Mouse (Mus musculus) monocyte, adult 2 months (primary cell): ENCODE results near the gene Hnrnpab.
A peak's percentile ranks its signal among the peaks of the same experiment; 100 is the strongest.
"Not testable (repeated sequence)": the region's sequence is repeated elsewhere in the genome, so short reads cannot be mapped to it uniquely, and the experiment has no call there.

Experiments
- DNase-seq, 2 experiments: peaks; one replicate each; pipeline ENCODE4 v3.0.0; 2022; ENCODE audit warnings: low spot score in 2 of 2, low read depth in 1 of 2

Gene Hnrnpab

GRCm38 (mm10) chr11:51635127-51635524 is 28.5 kb upstream of the Hnrnpab start:
- no peak for DNase-seq

DNA sequence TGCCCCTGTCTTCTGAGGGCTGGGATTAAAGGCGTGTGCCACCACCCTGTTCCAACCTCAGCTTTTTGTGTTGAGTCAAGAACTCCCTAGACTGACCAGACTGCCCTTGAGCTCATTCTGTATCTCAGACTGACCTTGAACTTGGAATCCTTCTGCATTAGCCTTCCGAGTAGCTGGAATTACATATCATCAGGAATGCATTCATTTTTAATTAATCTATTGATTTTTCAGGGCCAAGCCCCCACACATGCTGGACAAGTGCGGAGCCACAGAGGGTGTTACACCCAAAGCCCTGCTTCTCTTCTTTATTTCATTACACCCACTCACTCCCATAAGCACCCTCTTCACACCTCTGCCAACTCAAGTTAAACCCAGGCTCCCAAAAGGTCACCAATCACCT is 27.1 kb upstream of the Hnrnpab start:
- DNase-seq, result no peak

DNA sequence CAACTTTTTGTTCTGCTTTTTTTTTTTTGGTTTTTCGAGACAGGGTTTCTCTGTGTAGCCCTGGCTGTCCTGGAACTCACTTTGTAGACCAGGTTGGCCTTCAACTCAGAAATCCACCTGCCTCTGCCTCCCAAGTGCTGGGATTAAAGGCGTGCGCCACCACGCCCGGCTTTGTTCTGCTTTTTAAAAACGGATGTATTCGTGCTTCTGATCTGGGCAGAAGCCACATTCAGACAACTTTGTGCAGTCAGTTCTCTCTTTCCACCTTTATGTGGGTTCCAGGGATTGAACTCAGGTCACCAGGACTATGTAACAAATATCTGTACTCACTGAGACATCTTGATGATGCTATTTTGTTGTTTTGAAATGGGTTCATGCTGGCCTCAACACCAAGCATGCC is 26.6 kb upstream of the Hnrnpab start:
- not testable (repeated sequence) for DNase-seq

GRCm38 (mm10) chr11:51632130-51632753 is 25.6 kb upstream of the Hnrnpab start:
- DNase-seq, result no peak

GRCm38 (mm10) chr11:51629651-51630314 is 23.1 kb upstream of the Hnrnpab start:
- no peak for DNase-seq

DNA sequence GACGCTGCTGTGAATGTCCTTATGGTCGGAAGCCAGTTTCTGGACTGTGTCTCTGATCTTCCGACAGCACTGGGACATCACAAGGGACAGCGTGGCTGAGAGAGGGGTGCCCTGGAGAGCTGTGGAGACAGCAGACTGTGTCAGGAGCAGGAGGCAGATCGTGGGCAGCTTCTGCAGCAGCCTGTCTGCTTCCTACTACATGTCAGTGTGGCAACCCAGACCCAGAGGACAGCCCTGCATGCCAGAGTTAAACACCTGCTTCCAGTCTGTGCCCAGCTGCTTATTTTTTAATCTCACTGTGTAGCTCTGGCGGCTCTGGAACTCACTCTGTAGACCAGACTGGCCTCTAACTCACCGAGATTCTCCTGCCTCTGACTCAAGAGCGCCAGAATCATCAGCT is 21.3 kb upstream of the Hnrnpab start:
- no peak for DNase-seq

GRCm38 (mm10) chr11:51627425-51627824 is 20.8 kb upstream of the Hnrnpab start:
- DNase-seq, result no peak

- no peak for DNase-seq
These were observed 18.7 kb upstream of the Hnrnpab start for GRCm38 (mm10) chr11:51625187-51625820.

DNA sequence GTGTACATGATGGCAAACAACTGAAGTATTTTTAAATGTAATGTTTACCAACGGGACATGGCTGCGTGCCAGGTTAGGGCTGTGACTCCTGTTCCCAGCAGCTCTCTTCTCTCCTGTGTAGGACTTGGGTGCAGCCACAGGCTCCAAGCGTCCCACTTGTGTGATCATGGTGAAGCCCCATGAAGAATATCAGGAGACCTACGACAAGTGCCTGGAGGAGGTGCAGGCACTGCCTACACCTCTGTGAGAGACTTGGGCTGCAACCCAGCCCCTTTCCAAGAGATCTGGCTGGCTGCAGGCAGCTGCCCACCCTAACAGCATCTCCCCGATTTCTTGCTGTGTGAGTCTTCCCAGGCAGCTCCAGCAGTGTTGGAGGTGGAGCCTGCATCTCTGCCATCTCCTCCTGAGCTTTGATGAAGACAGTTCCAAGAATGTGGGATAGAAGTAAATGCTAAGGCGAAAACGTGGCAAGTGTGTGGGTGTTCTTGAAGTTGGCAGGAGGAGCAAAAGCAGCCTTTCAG is 16.4 kb upstream of the Hnrnpab start:
- no peak for DNase-seq

DNA sequence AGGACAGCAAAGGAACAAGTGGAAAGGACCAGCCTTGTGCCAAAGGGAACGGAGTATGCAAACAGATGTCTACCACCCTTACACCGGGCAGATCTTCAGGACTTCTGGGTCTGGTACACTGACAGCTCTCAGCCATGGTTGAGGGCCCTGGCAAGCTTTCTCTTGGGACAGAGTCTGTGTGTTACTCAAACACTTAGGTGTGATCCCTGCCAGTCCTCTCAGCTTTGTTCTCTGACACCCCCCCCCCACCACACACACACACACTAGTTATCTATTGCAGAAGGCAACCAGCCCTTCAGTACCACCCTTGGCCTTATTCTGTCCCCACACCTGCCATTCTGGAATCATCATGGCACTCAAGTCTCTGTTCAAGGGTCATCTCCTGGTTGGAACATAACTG is 15.1 kb upstream of the Hnrnpab start:
- no peak for DNase-seq

DNA sequence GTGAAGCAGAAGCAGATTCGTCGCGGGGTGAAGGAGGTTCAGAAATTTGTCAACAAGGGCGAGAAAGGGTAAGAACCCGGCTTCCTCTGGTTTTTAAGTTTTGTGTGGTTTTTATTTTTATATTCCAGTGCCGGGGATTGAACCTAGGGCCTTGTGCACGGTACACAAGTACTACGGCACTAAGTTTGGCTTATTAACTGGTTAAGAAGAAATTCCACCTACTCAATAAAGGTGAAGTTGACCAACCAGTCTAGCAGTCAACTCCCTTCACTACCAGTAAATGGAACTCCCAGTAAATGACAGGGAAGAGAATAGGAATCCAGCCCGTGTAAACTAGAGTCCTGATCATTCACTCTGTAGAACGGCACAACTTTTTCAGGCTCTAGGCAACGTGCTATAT is 13.4 kb upstream of the Hnrnpab start:
- DNase-seq, result no peak

GRCm38 (mm10) chr11:51619409-51620060 is 12.9 kb upstream of the Hnrnpab start, which contains the start of gene Nhp2:
Gene Nhp2 (plus strand): TSS chr11:51619735.
- DNase-seq, result peak; percentile 94

GRCm38 (mm10) chr11:51618894-51619408 is 12.3 kb upstream of the Hnrnpab start:
- DNase-seq, result no peak

DNA sequence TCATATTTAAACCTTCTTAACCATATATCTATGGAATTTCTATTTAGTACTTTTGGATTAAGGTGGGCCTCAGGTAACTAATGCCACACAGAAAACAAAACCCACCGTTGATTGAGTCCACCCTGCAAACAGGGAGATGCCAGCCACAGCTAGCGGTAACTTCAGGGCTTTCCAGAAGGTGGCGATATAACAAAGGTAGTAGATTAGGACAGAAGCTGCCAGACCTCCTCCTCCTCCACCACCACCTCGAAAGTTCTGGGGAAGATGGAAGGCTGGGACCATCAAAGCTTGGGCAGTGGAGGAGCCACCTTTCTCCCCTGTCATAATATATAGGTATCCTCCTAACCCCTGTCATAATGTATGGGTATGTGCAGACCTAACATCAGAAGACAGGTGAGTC is 11.0 kb upstream of the Hnrnpab start:
- peak in 1 of 2 experiments; percentile 48 for DNase-seq

- not testable (repeated sequence) for DNase-seq
These were observed 9.5 kb upstream of the Hnrnpab start for GRCm38 (mm10) chr11:51616113-51616512.

- peak in 1 of 2 experiments; percentile 49 for DNase-seq
These were observed 9.0 kb upstream of the Hnrnpab start for GRCm38 (mm10) chr11:51615601-51616000.

DNA sequence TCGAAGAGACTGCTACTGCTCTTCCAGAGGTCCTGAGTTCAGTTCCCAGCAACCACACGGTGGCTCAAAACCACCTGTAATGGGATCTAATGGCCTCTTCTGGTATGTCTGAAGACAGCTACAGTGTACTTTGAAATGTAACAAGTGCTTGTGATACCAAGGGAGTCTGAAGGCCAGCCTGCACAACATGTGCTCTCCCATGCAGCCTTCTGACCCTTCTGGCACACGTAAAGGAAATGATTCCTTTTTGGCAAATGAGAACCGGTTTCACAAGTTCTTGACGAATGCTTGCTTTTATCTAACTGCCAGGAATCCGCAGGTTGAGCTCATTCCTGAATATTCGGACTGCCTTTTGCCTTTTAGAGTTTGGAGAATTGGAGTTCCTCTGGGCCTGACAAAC is 8.5 kb upstream of the Hnrnpab start:
- DNase-seq, result no peak

DNA sequence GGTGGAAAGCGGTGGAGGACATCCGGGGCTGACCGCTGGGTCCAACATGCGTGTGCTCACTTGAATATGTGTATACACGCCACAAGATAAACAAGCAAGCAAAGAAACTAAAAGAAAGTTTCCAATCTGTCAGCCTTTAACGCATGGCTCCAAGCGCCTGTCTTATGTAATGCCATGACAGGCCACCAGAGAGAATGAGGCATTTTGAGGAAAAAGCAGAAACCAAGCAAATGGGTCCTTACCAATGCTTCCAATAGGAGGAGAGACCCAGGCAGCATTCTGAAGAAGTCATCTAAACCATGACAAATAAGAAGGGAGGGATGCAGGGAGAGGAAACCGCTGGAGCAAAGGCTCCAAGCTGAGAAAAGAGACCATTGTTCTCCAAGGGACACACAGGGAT is 7.6 kb upstream of the Hnrnpab start:
- DNase-seq, result no peak

DNA sequence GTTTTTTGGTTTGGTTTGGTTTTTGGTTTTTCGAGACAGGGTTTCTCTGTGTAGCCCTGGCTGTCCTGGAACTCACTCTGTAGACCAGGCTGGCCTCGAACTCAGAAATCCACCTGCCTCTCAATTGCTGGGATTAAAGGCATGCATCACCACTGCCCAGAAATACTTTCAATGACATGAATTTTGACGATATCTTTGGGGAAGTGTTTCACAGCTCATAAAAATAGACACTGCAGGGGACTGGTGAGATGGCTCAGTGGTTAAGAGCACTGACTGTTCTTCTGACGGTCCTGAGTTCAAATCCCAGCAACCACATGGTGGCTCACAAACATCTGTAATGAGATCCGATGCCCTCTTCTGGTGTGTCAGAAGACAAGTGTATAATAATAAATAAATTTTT is 3.3 kb upstream of the Hnrnpab start:
- DNase-seq, result not testable (repeated sequence)

DNA sequence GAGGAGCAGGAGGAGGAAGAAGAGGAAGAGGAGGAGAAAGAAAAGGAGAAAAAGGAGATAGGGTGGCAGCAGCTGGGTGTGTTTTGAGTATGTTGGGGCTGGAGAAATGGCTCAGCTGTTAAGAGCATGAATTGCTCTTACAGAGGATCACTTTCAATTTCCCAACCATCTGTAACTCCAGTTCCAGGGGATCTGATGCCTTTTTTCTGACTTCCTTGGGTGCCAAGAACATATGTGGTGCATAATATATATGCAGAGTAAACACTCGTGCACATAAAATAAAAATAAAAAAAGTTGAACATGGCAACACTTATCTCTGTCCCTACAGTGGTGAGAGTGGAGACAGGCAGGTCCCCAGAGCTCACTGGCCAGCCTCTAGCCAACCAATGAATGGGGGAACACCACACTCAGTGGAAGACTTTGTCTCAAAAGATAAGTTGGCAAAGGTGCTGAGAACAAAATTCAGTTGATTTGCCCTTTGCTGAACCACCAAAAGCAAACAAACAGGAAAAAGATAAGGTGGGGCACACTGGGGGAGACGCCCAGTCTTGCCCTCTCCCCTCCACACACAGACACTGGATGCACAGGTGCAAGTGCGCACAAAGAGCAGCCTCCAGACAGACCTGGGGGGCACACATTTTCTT is 2.7 kb upstream of the Hnrnpab start:
- no peak for DNase-seq
